Mouse (Mus musculus): ENCODE data around the gene Anapc15. TPM values are rescaled to one million over a fixed set of nuclear protein-coding genes. Genes with fewer than 3 reads are reported as not detected.

Anapc15 gene
- polyA plus RNA-seq, 1 experiment from 2014 or later = 87.3 TPM

DNA sequence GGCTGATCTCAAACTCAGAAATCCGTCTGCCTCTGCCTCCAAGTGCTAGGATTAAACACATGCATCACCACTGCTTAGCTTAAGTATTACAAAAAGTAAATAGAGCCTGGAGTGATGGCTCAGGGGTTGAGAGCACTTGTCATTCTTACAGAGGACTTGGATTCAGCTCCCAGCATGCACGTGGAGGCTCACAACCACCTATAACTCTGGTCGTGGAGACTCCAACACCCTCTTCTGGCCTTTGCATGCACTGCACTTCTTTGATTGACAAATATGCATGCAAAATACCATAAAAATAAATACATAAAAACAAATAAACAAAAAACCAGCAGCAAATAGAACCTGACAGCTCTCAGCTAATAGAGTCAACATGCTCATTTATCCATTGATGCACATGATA is 1.2 kb upstream of the Anapc15 start:
- no peaks in the 10 kb centered on the region for H3K27me3 ChIP-seq (ENCODE audit: control insufficient read depth, insufficient read depth, low read length)
- DNase-seq (ENCODE audit: low spot score) (no peak), ATAC-seq (ENCODE audit: insufficient read depth, low FRiP score, low TSS enrichment) (no peak)
- no peak overlapping the region for H3K4me2 ChIP-seq (ENCODE audit: low read depth)
- no peaks in the 10 kb centered on the region for H3K36me3 ChIP-seq (ENCODE audit: control insufficient read depth, insufficient read depth, low read length)
- no peaks in the 10 kb centered on the region for H3K9me3 ChIP-seq (ENCODE audit: control insufficient read depth, low read length)
- no peak overlapping the region for H3K27ac ChIP-seq (ENCODE audit: low read depth, low read length)
- WGBS = 80% methylated on average over 3 of the region's 3 CpGs
- no peak overlapping the region for H3K4me3 ChIP-seq (ENCODE audit: low read depth, low read length)
- no peaks in the 10 kb centered on the region for H3K4me1 ChIP-seq (ENCODE audit: control insufficient read depth, insufficient read depth, low read length)
- no peak overlapping the region for H3K9ac ChIP-seq (ENCODE audit: low read length)

DNA sequence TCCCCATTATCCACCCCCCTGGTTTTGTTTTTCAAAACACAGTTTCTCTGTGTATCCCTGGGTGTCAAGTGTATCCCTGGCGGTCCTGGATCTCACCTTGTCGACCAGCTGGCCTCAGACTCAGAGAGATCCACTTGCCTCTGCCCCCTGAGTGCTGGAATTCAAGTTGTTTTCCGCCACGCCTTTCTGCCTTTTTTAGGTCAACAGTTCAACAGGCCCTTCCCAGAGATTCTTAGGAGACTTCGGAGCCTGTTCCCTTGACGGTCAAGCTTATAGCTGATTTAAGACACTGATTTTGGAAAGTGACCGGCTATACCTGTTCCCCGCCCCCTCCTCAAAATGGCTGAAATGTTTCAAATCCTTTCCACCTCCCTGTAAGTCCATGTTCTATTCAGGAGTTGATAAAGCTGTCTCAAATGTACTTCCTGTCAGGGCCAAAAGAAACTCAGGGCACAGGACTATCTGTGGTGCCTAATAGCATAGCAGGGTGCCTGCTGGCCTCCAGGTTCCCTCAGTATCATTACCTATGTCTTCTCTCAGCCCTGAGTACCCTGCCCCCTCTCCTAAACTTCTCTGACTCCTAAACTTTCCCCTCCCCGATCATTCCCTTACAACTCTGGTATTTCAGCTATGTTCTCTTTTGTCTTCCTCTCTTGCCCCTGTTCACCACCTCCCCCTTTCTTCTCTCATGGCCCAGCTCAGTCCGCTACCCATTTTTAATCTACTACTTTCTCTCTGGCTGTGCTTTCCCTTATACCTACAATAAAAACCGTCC is 3.2 kb downstream of the Anapc15 start:
- DNase-seq (ENCODE audit: low spot score) = no peak
- H3K27ac ChIP-seq (ENCODE audit: low read depth, low read length) = no peak overlapping the region
- no peaks in the 10 kb centered on the region for H3K4me1 ChIP-seq (ENCODE audit: control insufficient read depth, insufficient read depth, low read length)
- H3K4me2 ChIP-seq (ENCODE audit: low read depth) = no peak overlapping the region
- no peak for ATAC-seq (ENCODE audit: insufficient read depth, low FRiP score, low TSS enrichment)
- WGBS = 83% methylated on average over 11 of the region's 11 CpGs
- H3K9me3 ChIP-seq (ENCODE audit: control insufficient read depth, low read length) = no peaks in the 10 kb centered on the region
- no peaks in the 10 kb centered on the region for H3K36me3 ChIP-seq (ENCODE audit: control insufficient read depth, insufficient read depth, low read length)
- H3K27me3 ChIP-seq (ENCODE audit: control insufficient read depth, insufficient read depth, low read length) = no peaks in the 10 kb centered on the region
- no peak overlapping the region for H3K9ac ChIP-seq (ENCODE audit: low read length)
- no peak overlapping the region for H3K4me3 ChIP-seq (ENCODE audit: low read depth, low read length)

DNA sequence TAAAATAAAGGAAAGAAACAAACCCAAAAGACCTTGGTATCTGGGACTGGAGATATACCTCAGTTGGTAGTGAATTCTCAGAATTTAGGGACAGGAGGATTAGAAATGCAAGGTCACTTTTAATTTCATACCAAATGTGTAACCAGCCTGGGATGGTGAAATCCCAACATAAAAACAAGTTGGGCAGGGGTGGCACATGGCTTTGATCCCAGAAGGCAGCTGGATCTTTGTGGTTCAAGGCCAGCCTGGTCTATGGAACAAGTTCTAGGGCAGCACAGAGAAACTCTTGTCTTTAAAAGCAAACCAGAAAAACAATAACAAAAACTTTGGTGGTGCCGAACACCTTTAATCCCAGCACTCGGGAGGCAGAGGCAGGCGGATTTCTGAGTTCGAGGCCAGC is 4.0 kb downstream of the Anapc15 start:
- Histone ChIP-seq H3K9ac (ENCODE audit: low read length) (no peak overlapping the region), H3K27me3 (ENCODE audit: control insufficient read depth, insufficient read depth, low read length) (no peaks in the 10 kb centered on the region), H3K4me3 (ENCODE audit: low read depth, low read length) (no peak overlapping the region), H3K4me1 (ENCODE audit: control insufficient read depth, insufficient read depth, low read length) (no peaks in the 10 kb centered on the region), H3K9me3 (ENCODE audit: control insufficient read depth, low read length) (no peaks in the 10 kb centered on the region), H3K4me2 (ENCODE audit: low read depth) (no peak overlapping the region), H3K27ac (ENCODE audit: low read depth, low read length) (no peak overlapping the region), H3K36me3 (ENCODE audit: control insufficient read depth, insufficient read depth, low read length) (no peaks in the 10 kb centered on the region)
- DNase-seq (ENCODE audit: low spot score) (no peak), ATAC-seq (ENCODE audit: insufficient read depth, low FRiP score, low TSS enrichment) (no peak)
- 98% methylated on average over 4 of the region's 4 CpGs for WGBS

DNA sequence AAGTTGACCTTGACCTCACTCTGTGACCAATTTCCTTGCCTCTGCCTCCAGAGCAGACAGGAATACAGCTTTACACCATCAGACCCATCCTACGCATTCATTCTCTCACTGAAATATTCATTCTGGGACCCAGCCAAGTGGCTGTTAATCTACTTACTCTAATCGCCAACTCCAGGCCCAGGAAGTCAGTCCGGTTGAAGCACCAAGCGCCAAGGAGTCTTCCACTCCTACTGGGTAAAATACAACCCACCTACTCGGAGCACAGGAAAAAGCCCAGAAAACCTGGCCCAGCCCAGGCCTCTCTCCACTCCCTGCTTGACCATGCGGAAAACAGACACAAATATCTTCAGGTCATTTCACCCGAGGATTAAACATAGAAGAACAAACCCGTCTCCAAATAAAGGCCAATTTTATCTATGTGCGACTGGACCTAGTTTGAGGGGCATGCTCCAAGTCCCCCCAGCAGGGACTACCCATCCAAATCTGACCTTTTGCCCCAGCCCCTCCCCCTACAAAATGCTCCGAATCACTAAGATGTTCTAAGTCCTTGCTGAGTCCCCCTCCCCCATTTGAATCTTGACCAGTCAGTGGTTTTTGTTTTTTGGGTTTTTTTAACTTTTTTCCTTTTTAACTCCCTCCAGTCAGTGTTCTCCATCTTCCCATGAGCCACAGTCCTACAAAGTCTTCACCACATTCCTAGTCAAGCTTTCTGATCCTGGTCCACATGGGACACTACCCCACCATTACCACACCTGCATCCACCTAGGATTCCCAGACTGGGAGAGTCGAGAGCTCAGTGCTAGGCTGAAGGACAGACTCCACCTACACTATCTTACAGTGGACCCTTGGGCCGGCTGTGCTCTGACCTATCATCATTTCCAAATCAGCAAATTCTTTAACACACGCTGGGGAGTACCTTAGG is 5.0 kb downstream of the Anapc15 start:
- H3K36me3 ChIP-seq (ENCODE audit: control insufficient read depth, insufficient read depth, low read length) = no peaks in the 10 kb centered on the region
- no peak for DNase-seq (ENCODE audit: low spot score)
- H3K9me3 ChIP-seq (ENCODE audit: control insufficient read depth, low read length) = no peaks in the 10 kb centered on the region
- H3K4me3 ChIP-seq (ENCODE audit: low read depth, low read length) = no peak overlapping the region
- 73% methylated on average over 13 of the region's 13 CpGs for WGBS
- H3K9ac ChIP-seq (ENCODE audit: low read length) = no peak overlapping the region
- H3K27me3 ChIP-seq (ENCODE audit: control insufficient read depth, insufficient read depth, low read length) = no peaks in the 10 kb centered on the region
- no peak overlapping the region for H3K4me2 ChIP-seq (ENCODE audit: low read depth)
- H3K27ac ChIP-seq (ENCODE audit: low read depth, low read length) = no peak overlapping the region
- no peak for ATAC-seq (ENCODE audit: insufficient read depth, low FRiP score, low TSS enrichment)
- H3K4me1 ChIP-seq (ENCODE audit: control insufficient read depth, insufficient read depth, low read length) = no peaks in the 10 kb centered on the region

DNA sequence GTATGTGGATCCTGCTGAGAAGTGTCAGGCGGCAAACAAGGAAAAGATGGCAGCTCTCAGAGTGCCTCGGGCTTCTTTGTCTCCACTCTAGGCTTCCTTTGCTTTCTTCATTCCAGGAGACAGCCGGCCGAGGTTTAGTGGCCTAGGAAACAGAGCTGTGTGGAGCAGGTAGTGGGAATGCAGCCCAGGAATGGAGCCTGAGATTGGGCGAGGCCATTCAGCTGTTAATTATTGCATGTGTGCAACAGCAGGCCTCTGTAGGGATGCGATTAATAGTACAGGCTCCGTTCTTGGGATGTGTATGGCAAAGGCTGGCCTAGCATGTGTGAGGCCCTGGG is 5.6 kb downstream of the Anapc15 start:
- Histone ChIP-seq H3K27me3 (ENCODE audit: control insufficient read depth, insufficient read depth, low read length) (no peaks in the 10 kb centered on the region), H3K27ac (ENCODE audit: low read depth, low read length) (no peak overlapping the region), H3K4me3 (ENCODE audit: low read depth, low read length) (no peak overlapping the region), H3K4me1 (ENCODE audit: control insufficient read depth, insufficient read depth, low read length) (no peaks in the 10 kb centered on the region), H3K36me3 (ENCODE audit: control insufficient read depth, insufficient read depth, low read length) (no peaks in the 10 kb centered on the region), H3K4me2 (ENCODE audit: low read depth) (no peak overlapping the region), H3K9ac (ENCODE audit: low read length) (no peak overlapping the region), H3K9me3 (ENCODE audit: control insufficient read depth, low read length) (no peaks in the 10 kb centered on the region)
- no peak for ATAC-seq (ENCODE audit: insufficient read depth, low FRiP score, low TSS enrichment)
- WGBS = 78% methylated on average over 7 of the region's 7 CpGs
- no peak for DNase-seq (ENCODE audit: low spot score)

DNA sequence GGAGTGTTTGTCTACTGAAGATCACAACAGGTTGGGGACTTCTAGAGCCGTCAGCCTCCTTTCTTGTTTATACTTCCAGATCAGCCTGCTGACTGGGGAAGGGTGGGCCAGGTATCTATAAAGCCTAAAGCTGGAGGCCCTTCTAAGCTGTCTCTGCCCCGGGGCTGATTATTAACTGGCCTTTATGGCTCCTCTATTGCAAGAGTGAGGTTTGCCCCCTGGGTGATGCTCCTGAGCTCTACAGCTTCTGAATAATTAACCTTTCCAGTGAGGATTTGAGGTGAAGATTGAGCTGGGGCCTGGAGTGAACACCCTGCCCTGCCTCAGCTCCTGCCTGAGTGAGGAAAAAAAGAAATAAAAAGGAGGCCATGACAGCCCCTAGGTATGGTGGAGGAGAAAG is 7.1 kb downstream of the Anapc15 start, which contains the start of gene Folr1:
Gene Folr1 (minus strand): TSS at position 160 of the 400 bp plus-strand sequence.
- no peaks in the 10 kb centered on the region for H3K27me3 ChIP-seq (ENCODE audit: control insufficient read depth, insufficient read depth, low read length)
- no peak for ATAC-seq (ENCODE audit: insufficient read depth, low FRiP score, low TSS enrichment)
- H3K9me3 ChIP-seq (ENCODE audit: control insufficient read depth, low read length) = no peaks in the 10 kb centered on the region
- H3K27ac ChIP-seq (ENCODE audit: low read depth, low read length) = no peak within 1 kb of the TSS
- H3K4me2 ChIP-seq (ENCODE audit: low read depth) = no peak within 1 kb of the TSS
- WGBS = 41% methylated on average over 2 of the region's 2 CpGs
- DNase-seq (ENCODE audit: low spot score) = no peak
- H3K4me3 ChIP-seq (ENCODE audit: low read depth, low read length) = no peak within 1 kb of the TSS
- no peaks in the 10 kb centered on the region for H3K4me1 ChIP-seq (ENCODE audit: control insufficient read depth, insufficient read depth, low read length)
- no peak within 1 kb of the TSS for H3K9ac ChIP-seq (ENCODE audit: low read length)
- H3K36me3 ChIP-seq (ENCODE audit: control insufficient read depth, insufficient read depth, low read length) = no peaks in the 10 kb centered on the region

DNA sequence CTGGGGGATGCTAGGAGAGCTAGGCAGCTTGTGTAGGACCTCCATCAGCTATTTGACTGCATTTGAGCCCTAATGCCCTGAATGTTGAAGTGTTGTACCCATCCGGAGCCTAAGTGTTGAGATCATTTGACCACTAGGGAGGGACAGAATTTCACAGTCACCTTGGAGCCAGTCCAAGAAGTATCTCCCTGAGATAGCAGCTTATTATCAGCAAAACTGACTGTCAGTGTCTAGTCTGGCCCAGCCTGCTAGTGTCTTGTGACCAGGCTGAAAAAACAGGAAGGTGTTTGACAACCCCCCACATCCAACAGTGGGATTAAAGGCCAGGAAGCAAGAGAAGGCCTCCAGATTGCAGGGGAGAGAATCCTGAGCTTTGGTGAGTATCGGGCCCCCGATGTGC is 7.8 kb downstream of the Anapc15 start:
- Histone ChIP-seq H3K4me3 (ENCODE audit: low read depth, low read length) (no peak overlapping the region), H3K9me3 (ENCODE audit: control insufficient read depth, low read length) (no peaks in the 10 kb centered on the region), H3K9ac (ENCODE audit: low read length) (no peak overlapping the region), H3K4me1 (ENCODE audit: control insufficient read depth, insufficient read depth, low read length) (no peaks in the 10 kb centered on the region), H3K27ac (ENCODE audit: low read depth, low read length) (no peak overlapping the region), H3K4me2 (ENCODE audit: low read depth) (no peak overlapping the region), H3K36me3 (ENCODE audit: control insufficient read depth, insufficient read depth, low read length) (no peaks in the 10 kb centered on the region), H3K27me3 (ENCODE audit: control insufficient read depth, insufficient read depth, low read length) (no peaks in the 10 kb centered on the region)
- 83% methylated on average over 3 of the region's 3 CpGs for WGBS
- no peak for ATAC-seq (ENCODE audit: insufficient read depth, low FRiP score, low TSS enrichment)
- DNase-seq (ENCODE audit: low spot score) = no peak

DNA sequence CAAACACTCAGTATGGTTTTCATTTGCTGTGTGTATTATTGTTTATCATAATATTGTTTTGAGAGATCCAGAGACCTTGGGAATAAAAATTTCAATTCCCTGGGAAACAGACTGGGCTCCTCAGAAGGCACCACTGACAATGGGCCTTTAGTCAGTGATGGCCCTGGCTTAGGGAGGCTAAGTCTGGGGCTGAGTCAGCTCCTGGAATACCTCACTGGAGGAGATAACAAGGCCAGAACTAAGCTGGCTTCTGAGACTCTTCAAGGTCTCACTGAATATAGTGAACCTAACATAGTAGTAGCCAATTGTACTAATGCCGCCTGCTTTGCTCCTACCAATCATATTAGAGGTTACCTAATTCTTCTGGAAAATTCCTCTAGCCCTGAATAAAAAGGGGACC is 12.5 kb downstream of the Anapc15 start:
- no peak overlapping the region for H3K27ac ChIP-seq (ENCODE audit: low read depth, low read length)
- H3K36me3 ChIP-seq (ENCODE audit: control insufficient read depth, insufficient read depth, low read length) = no peaks in the 10 kb centered on the region
- H3K4me3 ChIP-seq (ENCODE audit: low read depth, low read length) = no peak overlapping the region
- no peak for DNase-seq (ENCODE audit: low spot score)
- 90% methylated on average over 1 of the region's 1 CpGs for WGBS
- H3K27me3 ChIP-seq (ENCODE audit: control insufficient read depth, insufficient read depth, low read length) = no peaks in the 10 kb centered on the region
- no peaks in the 10 kb centered on the region for H3K4me1 ChIP-seq (ENCODE audit: control insufficient read depth, insufficient read depth, low read length)
- H3K9ac ChIP-seq (ENCODE audit: low read length) = no peak overlapping the region
- no peak overlapping the region for H3K4me2 ChIP-seq (ENCODE audit: low read depth)
- H3K9me3 ChIP-seq (ENCODE audit: control insufficient read depth, low read length) = no peaks in the 10 kb centered on the region
- ATAC-seq (ENCODE audit: insufficient read depth, low FRiP score, low TSS enrichment) = no peak

DNA sequence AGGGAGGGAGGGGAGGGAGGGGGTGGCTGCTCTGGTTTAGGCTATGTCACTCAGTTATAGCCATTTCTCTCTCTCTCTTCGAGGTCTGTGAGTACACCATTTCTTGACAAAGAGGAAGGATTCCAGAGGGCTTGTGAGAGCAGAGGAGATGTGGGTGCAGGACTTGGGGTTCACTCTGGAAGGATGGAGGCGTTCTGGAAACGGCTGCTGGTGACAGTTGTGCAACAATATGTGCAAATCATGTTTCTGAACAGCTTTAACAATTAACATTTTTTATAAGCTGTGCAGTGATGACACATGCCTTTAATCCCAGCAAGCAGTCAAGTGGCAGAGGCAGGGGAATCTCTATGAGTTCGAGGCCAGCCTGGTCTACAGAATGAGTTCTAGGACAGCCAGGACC is 17.3 kb downstream of the Anapc15 start:
- Histone ChIP-seq H3K27ac (ENCODE audit: low read depth, low read length) (no peak overlapping the region), H3K9me3 (ENCODE audit: control insufficient read depth, low read length) (no peaks in the 10 kb centered on the region), H3K4me1 (ENCODE audit: control insufficient read depth, insufficient read depth, low read length) (no peaks in the 10 kb centered on the region), H3K4me3 (ENCODE audit: low read depth, low read length) (no peak overlapping the region), H3K4me2 (ENCODE audit: low read depth) (no peak overlapping the region), H3K9ac (ENCODE audit: low read length) (no peak overlapping the region), H3K27me3 (ENCODE audit: control insufficient read depth, insufficient read depth, low read length) (no peaks in the 10 kb centered on the region), H3K36me3 (ENCODE audit: control insufficient read depth, insufficient read depth, low read length) (no peaks in the 10 kb centered on the region)
- no peak for DNase-seq (ENCODE audit: low spot score)
- WGBS = 79% methylated on average over 4 of the region's 4 CpGs
- no peak for ATAC-seq (ENCODE audit: insufficient read depth, low FRiP score, low TSS enrichment)
